Mouse (Mus musculus) C2C12 (cell line): ENCODE measurements at regions not wholly inside any gene's neighbourhood (a gene's known extent, or its start where the extent isn't known, plus 50 kb on each side); places are given as distances from the start of the nearest gene placed in this dataset.

Experiments used
- CTCF ChIP-seq: IDR thresholded peaks from one replicate; pipeline ENCODE4 v1.5.1; 2011; ENCODE audit not compliant: control insufficient read depth, insufficient read depth, insufficient read length
- MYOD1 ChIP-seq: IDR thresholded peaks from one replicate; pipeline ENCODE4 v1.6.1; 2011; ENCODE audit warnings: low read depth; ENCODE audit not compliant: control insufficient read depth, insufficient read length
- USF1 ChIP-seq: IDR thresholded peaks from one replicate; pipeline ENCODE4 v1.6.1; 2011; ENCODE audit warnings: low read depth, mild to moderate bottlenecking, control low read depth, moderate library complexity

DNA sequence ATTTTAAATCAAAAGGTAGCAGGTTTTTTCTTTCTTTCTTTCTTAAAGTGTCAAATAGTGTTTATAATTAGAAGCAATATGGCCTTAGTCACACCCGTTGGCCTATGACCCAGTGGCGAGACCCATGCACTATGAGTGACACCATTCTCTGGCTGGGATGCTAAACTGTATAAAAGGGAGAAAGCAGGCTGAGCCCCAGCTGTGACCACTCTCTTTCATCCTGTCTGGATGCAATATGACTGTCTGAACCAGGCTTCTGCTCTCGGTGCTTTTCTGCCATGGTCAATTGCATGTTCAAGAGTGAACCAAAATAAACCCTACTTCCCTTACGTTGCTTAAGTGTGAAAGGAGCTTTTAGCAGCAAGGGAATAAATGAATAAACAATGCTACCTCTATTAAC, 346.0 kb upstream of the A1bg start:
- no peak for TF ChIP-seq CTCF
- no peak for TF ChIP-seq USF1
- no peak for TF ChIP-seq MYOD1
